Mouse (Mus musculus) heart, embryonic 12.5 days (tissue): Measurements from ENCODE around the gene Ank3. TPM values are rescaled to one million over a fixed set of nuclear protein-coding genes. Genes with fewer than 3 reads are reported as not detected.
A peak's percentile ranks its signal among the peaks of the same experiment; 100 is the strongest.

Experiments
- ATAC-seq: fragments of 200-750 bp; cut with Nextera tagmentation; 2 replicates; pipeline ENCODE4 v1.8.0; 2017; ENCODE audit warnings: moderate TSS enrichment, moderate library complexity; ENCODE audit not compliant: insufficient number of reproducible peaks, low FRiP score
- H3K27ac ChIP-seq: fragments of 300-500 bp; sonication (generic); 2 replicates; pipeline ENCODE4 v1.5.1; 2016; ENCODE audit warnings: mild to moderate bottlenecking, moderate library complexity; ENCODE audit not compliant: poor library complexity, severe bottlenecking
- H3K27me3 ChIP-seq: fragments of 300-500 bp; sonication (generic); replicated peaks from 2 replicates; pipeline ENCODE4 v1.6.1; 2016; ENCODE audit warnings: mild to moderate bottlenecking, moderate library complexity
- H3K36me3 ChIP-seq: fragments of 300-500 bp; sonication (generic); 2 replicates; pipeline ENCODE4 v1.6.1; 2016; ENCODE audit warnings: mild to moderate bottlenecking, moderate library complexity
- H3K4me1 ChIP-seq: fragments of 300-500 bp; sonication (generic); replicated peaks from 2 replicates; pipeline ENCODE4 v1.6.1; 2016; ENCODE audit warnings: mild to moderate bottlenecking
- H3K4me2 ChIP-seq: fragments of 300-500 bp; sonication (generic); 2 replicates; pipeline ENCODE4 v1.6.1; 2016; ENCODE audit warnings: mild to moderate bottlenecking, moderate library complexity
- H3K4me3 ChIP-seq: fragments of 300-500 bp; sonication (generic); 2 replicates; pipeline ENCODE4 v1.5.1; 2016; ENCODE audit warnings: mild to moderate bottlenecking
- H3K9ac ChIP-seq: fragments of 300-500 bp; sonication (generic); 2 replicates; pipeline ENCODE4 v1.6.1; 2016; ENCODE audit warnings: mild to moderate bottlenecking, moderate library complexity
- H3K9me3 ChIP-seq: fragments of 300-500 bp; sonication (generic); replicated peaks from 2 replicates; pipeline ENCODE4 v1.6.1; 2016; ENCODE audit warnings: mild to moderate bottlenecking, moderate library complexity
- WGBS: fragments of 180-500 bp; shearing (Covaris S2); methylation state at CpG from one replicate; pipeline ENCODE4 v1.1.7; 2016; 5-methylcytosine and 5-hydroxymethylcytosine counted together
- polyA plus RNA-seq: library from polyadenylated mRNA; unstranded; fragments of >200 nt; fragmentation: Nextera tagmentation; extraction: Ambion mirVana; gene quantifications from 2 replicates; pipeline ENCODE4 v1.2.1, GENCODE M21; 2016

Gene Ank3
- polyA plus RNA-seq, 1 experiment from 2014 or later, result 61.9 TPM

GRCm38 (mm10) chr10:69639138-69639537 lies 240.6 kb downstream of the Ank3 start:
- WGBS, result 87% methylated on average over 6 of the region's 6 CpGs
- Histone ChIP-seq H3K36me3 (no peaks in the 10 kb centered on the region), H3K4me3 (no peak overlapping the region), H3K4me2 (no peak overlapping the region), H3K4me1 (peaks cover 44% of the 10 kb centered on the region), H3K27ac (no peak overlapping the region), H3K9me3 (no peaks in the 10 kb centered on the region), H3K27me3 (no peaks in the 10 kb centered on the region), H3K9ac (no peak overlapping the region)
- ATAC-seq, result no peak

DNA sequence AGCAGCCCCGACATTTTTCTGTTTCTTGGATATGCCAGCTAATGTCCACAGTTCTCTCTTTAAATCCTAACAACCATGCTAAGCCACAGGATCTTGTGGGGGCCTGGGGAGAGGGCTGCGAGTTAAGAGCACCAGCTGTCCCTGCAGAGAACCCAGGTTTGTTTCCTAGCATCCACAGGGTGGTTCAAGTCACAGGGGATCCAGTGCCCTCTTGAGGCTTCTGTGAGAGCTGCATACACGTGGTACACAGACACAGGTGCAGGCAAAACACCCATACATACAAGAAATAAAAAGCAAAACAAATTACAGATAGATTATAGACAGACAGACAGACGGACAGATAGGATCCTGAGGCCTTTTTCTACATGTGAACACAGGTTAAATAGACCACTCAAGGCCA lies 242.0 kb downstream of the Ank3 start:
- Histone ChIP-seq H3K27me3 (no peaks in the 10 kb centered on the region), H3K36me3 (no peaks in the 10 kb centered on the region), H3K4me3 (no peak overlapping the region), H3K4me1 (peaks cover 56% of the 10 kb centered on the region), H3K27ac (no peak overlapping the region), H3K4me2 (no peak overlapping the region), H3K9me3 (no peaks in the 10 kb centered on the region), H3K9ac (no peak overlapping the region)
- WGBS, result 74% methylated on average over 4 of the region's 4 CpGs
- no peak for ATAC-seq

DNA sequence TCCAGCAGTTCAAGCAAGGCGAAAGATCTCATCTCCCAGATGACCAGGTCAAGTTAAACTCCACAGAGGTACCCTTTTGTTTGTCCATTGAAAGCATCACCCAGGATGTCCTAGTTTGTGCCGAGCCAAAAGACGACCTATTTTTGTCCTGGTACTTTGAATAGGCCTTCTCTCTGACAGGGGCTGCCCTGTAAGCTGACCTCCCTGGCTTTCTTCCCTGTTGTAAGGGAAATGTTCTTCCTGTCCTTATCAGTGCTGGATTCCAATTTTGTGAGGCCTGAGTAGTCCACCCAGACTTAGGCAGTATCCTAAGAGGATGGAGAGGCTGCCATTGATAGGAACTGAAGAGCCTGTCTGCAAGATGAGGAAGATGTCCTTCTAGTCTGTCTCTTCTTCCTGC lies 244.9 kb downstream of the Ank3 start:
- WGBS, result 26% methylated on average over 3 of the region's 3 CpGs
- peak overlapping the region; percentile 84 for H3K27ac ChIP-seq
- H3K4me3 ChIP-seq, result no peak overlapping the region
- ATAC-seq, result no peak
- H3K4me2 ChIP-seq, result peak overlapping the region; percentile 44
- H3K9me3 ChIP-seq, result no peaks in the 10 kb centered on the region
- no peaks in the 10 kb centered on the region for H3K27me3 ChIP-seq
- no peak overlapping the region for H3K9ac ChIP-seq
- peaks cover 42% of the 10 kb centered on the region for H3K4me1 ChIP-seq
- no peaks in the 10 kb centered on the region for H3K36me3 ChIP-seq

DNA sequence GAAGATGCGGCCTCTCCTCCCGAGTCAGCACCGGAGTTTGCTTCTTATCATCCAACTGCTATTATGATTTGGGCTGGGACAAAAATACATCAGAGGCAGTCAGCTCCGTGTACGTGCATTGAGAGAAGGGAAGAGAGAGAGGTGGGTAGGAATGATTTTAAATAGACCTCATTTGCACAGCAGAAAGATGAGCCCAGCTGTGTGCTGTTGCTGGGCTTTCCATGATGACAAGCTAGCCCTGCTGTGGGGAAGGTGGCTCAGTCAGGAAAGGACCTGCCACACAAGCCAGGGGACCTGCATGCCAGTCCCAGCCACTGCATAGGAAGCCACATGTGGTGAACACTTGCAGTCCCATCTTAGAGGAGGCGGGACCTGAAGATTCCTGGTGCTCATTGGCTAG lies 245.4 kb downstream of the Ank3 start:
- peaks cover 42% of the 10 kb centered on the region for H3K4me1 ChIP-seq
- 31% methylated on average over 6 of the region's 6 CpGs for WGBS
- no peak for ATAC-seq
- H3K27ac ChIP-seq, result peak overlapping the region; percentile 84
- H3K4me2 ChIP-seq, result peak overlapping the region; percentile 44
- no peaks in the 10 kb centered on the region for H3K36me3 ChIP-seq
- H3K27me3 ChIP-seq, result no peaks in the 10 kb centered on the region
- no peaks in the 10 kb centered on the region for H3K9me3 ChIP-seq
- no peak overlapping the region for H3K4me3 ChIP-seq
- H3K9ac ChIP-seq, result no peak overlapping the region

GRCm38 (mm10) chr10:69645311-69645802 lies 246.8 kb downstream of the Ank3 start:
- Histone ChIP-seq H3K9ac (no peak overlapping the region), H3K4me1 (peaks cover 42% of the 10 kb centered on the region), H3K27ac (peak overlapping the region; percentile 45), H3K27me3 (no peaks in the 10 kb centered on the region), H3K4me2 (no peak overlapping the region), H3K4me3 (no peak overlapping the region), H3K9me3 (no peaks in the 10 kb centered on the region), H3K36me3 (no peaks in the 10 kb centered on the region)
- ATAC-seq, result peak; percentile 77
- 61% methylated on average over 5 of the region's 5 CpGs for WGBS

- 85% methylated on average over 9 of the region's 9 CpGs for WGBS
- H3K9me3 ChIP-seq, result no peaks in the 10 kb centered on the region
- no peak overlapping the region for H3K4me2 ChIP-seq
- H3K36me3 ChIP-seq, result no peaks in the 10 kb centered on the region
- H3K4me1 ChIP-seq, result peaks cover 44% of the 10 kb centered on the region
- no peak overlapping the region for H3K4me3 ChIP-seq
- H3K9ac ChIP-seq, result no peak overlapping the region
- no peak for ATAC-seq
- no peaks in the 10 kb centered on the region for H3K27me3 ChIP-seq
- H3K27ac ChIP-seq, result peak overlapping the region; percentile 45; the same call in 1 of the 2 replicates
Observed at GRCm38 (mm10) chr10:69645929-69646328, 247.4 kb downstream of the Ank3 start.

DNA sequence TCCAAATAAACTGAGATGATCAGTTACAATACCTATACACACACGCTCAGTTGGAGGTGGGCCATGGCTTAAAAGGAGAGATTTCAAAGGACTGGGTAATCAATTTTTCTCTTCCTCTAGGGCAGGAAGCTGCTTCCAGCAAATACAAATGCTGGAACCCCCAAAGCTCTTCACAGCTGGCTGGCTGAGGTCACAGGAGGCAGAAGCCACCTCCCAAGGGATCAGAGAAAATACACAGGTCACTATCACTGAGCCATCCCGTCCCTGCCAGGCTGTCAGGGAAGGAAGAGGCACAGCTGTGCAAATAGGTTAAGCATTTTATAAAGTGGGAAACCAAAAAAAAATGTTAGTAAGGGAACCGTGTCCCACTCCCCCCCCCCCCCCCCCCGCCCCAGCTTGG lies 251.5 kb downstream of the Ank3 start:
- no peaks in the 10 kb centered on the region for H3K36me3 ChIP-seq
- H3K4me1 ChIP-seq, result peaks cover 48% of the 10 kb centered on the region
- no peaks in the 10 kb centered on the region for H3K27me3 ChIP-seq
- no peak for ATAC-seq
- no peak overlapping the region for H3K4me3 ChIP-seq
- no peak overlapping the region for H3K9ac ChIP-seq
- no peak overlapping the region for H3K27ac ChIP-seq
- 53% methylated on average over 4 of the region's 4 CpGs for WGBS
- no peak overlapping the region for H3K4me2 ChIP-seq
- H3K9me3 ChIP-seq, result no peaks in the 10 kb centered on the region

DNA sequence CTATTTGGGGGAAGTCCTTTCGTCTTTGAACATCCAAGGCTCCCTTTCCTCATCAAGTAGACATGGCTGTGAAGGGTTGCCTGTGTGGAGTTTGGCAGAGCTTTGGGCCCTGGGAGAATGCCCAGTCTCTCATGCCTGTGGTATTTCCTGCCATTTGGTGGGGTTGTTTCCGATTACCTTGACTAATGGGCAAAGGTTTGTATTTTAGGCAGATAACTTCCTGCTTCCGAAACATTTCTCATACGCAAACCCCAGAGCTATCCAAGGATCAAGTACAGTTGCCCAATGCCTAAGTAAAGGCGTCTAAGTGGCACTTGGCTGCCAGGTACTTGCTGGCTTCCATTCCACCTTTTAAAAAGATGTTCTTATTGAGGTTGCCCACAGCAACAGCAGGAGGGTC lies 254.1 kb downstream of the Ank3 start:
- no peak overlapping the region for H3K4me3 ChIP-seq
- 34% methylated on average over 5 of the region's 5 CpGs for WGBS
- 0 out of 2 replicates have a peak overlapping the region, but pooled peaks have one; percentile 8 for H3K9ac ChIP-seq
- H3K4me1 ChIP-seq, result peaks cover 40% of the 10 kb centered on the region
- ATAC-seq, result no peak
- H3K27me3 ChIP-seq, result no peaks in the 10 kb centered on the region
- H3K9me3 ChIP-seq, result no peaks in the 10 kb centered on the region
- H3K36me3 ChIP-seq, result no peaks in the 10 kb centered on the region
- H3K4me2 ChIP-seq, result peak overlapping the region; percentile 18
- peak overlapping the region; percentile 46 for H3K27ac ChIP-seq

- 5% methylated on average over 5 of the region's 5 CpGs for WGBS
- Histone ChIP-seq H3K27ac (peak overlapping the region; percentile 46), H3K4me2 (peak overlapping the region; percentile 18), H3K4me1 (peaks cover 40% of the 10 kb centered on the region), H3K9ac (0 out of 2 replicates have a peak overlapping the region, but pooled peaks have one; percentile 8), H3K36me3 (no peaks in the 10 kb centered on the region), H3K9me3 (no peaks in the 10 kb centered on the region), H3K27me3 (no peaks in the 10 kb centered on the region), H3K4me3 (no peak overlapping the region)
- peak; percentile 24; the same call in 1 of the 2 replicates for ATAC-seq
Observed at GRCm38 (mm10) chr10:69653121-69653677, 254.6 kb downstream of the Ank3 start.

GRCm38 (mm10) chr10:69654176-69654575 lies 255.6 kb downstream of the Ank3 start:
- H3K27ac ChIP-seq, result peak overlapping the region; percentile 46

DNA sequence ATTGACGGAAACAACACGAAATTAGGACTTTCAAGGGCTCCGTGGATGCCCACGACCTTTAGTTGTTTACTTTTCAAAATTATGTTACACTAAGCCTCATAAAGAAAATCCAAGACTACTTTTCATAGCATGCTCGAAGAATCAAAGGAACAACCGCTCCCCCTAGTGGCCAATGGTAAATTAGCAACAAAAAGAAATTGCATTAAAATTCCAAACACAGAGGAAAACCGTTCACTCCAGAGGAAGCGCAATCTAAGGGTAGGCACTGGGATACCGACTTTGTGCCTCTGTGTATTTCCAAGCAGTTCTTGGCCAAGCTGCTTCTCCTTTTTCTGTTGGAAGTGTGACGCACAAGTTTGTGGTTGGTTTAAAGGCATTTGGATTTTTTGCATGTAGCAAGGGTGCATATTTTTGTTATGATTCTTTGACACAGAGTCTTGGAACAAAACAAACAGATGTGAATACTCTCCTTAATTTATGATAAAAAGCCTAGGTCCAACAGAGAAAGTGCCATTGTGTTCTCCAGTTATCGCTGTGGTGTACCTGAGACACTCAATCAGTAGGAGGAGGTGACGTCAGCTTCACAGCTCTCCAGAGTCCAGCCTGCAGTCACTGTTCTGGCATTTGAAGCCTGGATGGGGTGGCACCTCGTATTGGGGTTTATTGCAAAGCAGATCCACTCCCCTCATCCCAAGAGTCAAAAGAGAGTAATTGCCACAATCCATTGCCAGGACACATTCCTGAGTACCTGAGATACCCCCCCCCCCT lies 256.5 kb downstream of the Ank3 start:
- 18% methylated on average over 13 of the region's 13 CpGs for WGBS
- Histone ChIP-seq H3K4me2 (no peak overlapping the region; the same call in 1 of the 2 replicates), H3K9me3 (no peaks in the 10 kb centered on the region), H3K27ac (no peak overlapping the region), H3K36me3 (no peaks in the 10 kb centered on the region), H3K4me1 (peaks cover 40% of the 10 kb centered on the region), H3K4me3 (no peak overlapping the region), H3K27me3 (no peaks in the 10 kb centered on the region), H3K9ac (no peak overlapping the region)
- no peak for ATAC-seq

More at GRCm38 (mm10) chr10:69654176-69654575, 255.6 kb downstream of the Ank3 start:
- Histone ChIP-seq H3K4me3 (no peak overlapping the region), H3K36me3 (no peaks in the 10 kb centered on the region), H3K9ac (no peak overlapping the region), H3K4me2 (no peak overlapping the region), H3K9me3 (no peaks in the 10 kb centered on the region), H3K27me3 (no peaks in the 10 kb centered on the region), H3K4me1 (peaks cover 40% of the 10 kb centered on the region)
- no peak for ATAC-seq
- 90% methylated on average over 2 of the region's 2 CpGs for WGBS
